Mouse (Mus musculus) T-helper 1 cell (primary cell): ENCODE data around the gene Kcnrg.
"Not testable (repeated sequence)": the region's sequence is repeated elsewhere in the genome, so short reads cannot be mapped to it uniquely, and the experiment has no call there.

Source experiments
- in situ Hi-C: fragments of 300-600 bp; cut with MboI, MseI; formaldehyde crosslinking; loops from one replicate; pipeline ENCODE4 v1.15.1; 2025; ENCODE audit warnings: high pct_unique_total_duplicates

The Kcnrg gene

DNA sequence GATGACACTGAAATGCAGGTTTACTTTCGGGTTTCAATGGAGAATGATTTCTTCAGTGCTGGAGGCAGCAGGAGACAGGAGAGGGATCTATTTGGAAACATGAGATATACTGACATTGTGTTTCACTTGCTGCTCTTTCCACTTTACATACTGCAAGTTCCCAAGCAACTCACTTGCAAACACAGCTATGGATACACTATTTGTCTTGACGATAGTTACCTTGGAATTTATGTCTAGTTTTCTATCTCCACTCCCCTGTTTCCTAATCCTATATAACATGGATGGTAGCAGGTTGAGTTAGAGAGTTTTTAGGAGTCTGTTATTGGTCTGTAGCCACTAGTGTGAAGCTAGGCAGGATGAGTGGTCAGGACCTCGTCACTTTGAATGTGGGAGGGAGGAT, at the start of gene Kcnrg:
Gene Kcnrg, plus strand, starts transcription at position 301 of the 400 bp plus-strand sequence.
- in situ Hi-C loops = no loop called here

DNA sequence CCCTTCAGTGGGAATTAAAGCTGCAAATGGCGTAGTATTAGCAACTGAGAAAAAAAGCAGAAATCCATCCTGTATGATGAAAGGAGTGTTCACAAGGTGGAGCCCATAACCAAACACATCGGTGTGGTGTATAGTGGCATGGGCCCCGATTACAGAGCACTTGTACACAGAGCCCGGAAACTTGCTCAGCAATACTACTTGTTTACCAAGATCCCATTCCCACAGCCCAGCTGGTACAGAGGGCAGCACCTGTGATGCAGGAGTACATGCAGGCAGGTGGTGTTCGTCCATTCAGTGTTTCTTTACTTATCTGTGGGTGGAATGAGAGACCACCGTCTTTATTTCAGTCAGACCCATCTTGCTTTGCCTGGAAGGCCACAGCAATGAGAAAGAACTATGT, 48.4 kb upstream of the Kcnrg start:
- in situ Hi-C loops = no loop called here

DNA sequence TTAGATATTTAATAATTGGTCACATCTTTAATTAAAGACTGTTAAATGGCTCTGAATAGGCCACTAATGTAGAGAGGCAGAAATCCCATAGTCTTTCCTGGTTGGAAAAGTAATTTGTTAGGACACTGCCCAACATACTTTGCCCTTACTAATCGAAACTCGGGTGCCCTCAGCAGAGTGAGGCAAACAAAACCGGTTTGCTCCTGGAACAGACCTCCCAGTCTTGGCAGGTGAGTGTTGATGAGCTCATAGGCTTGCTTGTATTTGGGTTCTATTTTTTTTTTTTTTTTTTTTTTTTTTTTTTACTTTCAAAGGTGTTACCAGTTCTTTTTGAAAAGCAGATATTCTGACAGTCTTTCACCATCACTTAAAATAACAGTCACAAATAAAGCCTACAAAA, 47.4 kb upstream of the Kcnrg start:
- in situ Hi-C loops = no loop called here

DNA sequence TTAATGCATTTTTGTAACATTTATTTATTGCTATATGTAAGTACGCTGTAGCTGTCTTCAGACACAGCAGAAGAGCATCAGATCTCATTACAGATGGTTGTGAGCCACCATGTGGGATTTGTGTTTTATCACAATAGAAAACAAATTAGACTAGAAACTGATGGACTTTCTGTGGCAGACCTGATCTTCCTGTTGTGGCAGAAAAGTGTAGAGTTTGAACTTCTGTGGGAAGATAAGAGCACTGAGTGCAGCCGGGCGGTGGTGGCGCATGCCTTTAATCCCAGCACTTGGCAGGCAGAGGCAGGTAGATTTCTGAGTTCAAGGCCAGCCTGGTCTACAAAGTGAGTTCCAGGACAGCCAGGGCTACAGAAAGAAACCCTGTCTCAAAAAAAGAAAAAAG, 41.0 kb upstream of the Kcnrg start:
- in situ Hi-C loops = loop anchor here (5.0 kb wide), 1 partner anchor 886 kb away; no protein-coding TSS in a partner anchor

DNA sequence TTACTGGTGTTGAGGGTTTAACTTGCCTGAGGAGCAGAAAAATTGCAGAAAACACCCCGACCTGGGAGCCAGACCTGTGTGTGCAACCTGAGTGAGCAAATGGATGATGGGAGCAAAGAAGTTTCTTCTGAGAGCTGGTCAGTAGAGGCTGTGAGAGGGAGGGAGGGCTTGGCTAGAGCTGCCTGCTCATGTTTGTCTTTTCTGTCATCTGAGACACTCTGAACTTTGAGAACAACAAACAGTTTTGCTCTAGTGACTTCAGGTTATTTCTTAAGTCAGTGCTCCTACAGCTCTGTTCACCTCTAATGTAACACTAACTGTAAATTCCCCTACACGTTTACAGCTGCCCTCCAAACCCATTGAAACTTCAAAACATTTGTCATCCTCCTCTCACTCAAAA, 37.9 kb upstream of the Kcnrg start:
- in situ Hi-C loops = loop anchor here (5.0 kb wide), 1 partner anchor 883 kb away; no protein-coding TSS in a partner anchor

DNA sequence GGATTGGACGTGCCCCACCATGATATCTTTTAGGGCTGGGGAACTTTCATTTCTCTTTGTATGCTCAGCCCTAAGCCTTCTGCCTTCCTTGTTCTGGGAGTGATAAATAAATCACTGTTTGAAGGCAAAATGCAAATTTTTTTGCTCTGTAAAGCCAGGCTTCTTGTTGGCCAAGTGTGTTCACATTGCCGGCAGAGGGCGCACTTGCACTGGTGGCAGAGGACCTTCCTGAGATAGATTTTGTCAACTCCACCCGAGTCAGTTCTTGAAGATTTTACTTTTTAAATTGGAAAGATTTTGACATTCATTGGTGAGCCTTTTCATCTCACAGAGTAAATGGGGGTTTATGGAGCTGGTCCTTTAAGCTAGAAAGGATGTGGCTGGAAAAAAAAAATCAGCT, 35.9 kb upstream of the Kcnrg start:
- in situ Hi-C loops = loop anchor here (10.0 kb wide), 1 partner anchor 673 kb away; no protein-coding TSS in a partner anchor

DNA sequence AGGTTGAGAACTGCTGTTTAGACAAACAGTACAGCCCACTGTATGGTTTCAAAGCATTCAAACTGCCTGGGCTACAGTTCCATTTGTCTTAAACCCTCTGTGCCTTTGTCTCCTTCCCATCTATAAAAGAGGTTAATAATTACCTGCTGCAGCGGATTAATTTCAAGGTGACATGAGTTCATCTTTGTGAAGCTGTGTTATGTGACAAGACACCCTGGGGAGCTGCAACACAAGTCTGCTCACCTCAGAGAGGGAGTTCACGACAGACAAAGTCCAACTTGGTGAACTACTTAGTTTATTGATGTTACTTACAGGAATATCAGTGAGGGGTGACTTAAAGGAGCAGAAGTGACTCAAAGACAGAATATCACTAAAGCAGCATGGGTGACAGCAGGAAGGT, 35.1 kb upstream of the Kcnrg start:
- in situ Hi-C loops = loop anchor here (10.0 kb wide), 1 partner anchor 673 kb away; no protein-coding TSS in a partner anchor

DNA sequence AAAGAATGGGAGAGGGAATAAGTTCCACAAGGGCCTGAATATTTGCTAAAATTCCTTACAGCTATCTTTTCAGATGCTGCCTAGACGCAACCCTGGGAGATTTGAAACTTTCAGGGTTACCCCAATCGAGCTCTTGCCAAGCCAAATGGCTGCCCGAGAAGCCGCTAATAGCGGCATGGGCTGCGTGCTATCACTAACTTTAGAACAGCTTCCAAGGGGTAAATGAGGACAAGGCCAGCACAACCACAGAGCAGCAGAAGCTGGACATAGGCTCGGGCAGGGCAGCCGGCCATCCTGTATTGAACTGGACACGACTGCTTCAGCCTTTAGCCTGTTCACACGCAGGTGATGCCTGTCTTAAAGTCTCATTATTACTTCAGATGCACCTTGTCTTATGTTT, 32.2 kb upstream of the Kcnrg start:
- in situ Hi-C loops = loop anchor here (10.0 kb wide), 1 partner anchor 670 kb away; no protein-coding TSS in a partner anchor

DNA sequence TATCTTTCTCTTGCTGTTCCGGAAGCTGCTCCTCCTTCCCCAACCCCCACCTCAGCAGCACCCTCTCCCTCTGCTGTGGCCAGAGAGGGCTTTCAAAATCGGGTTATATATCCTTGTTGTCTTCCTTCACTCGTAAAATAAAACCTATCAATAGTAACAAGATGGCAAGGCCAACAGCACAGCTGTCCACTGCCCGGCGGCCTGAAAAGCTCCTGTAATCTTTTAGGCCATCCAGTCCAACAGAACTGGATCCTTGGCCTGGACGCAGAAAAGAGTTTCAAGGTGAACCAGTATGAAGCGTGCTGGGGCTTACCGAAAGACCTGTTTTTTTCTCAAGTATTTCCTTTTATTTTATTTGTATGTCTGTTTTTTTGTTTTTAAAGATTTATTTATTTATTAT, 31.3 kb upstream of the Kcnrg start:
- in situ Hi-C loops = loop anchor here (10.0 kb wide), 1 partner anchor 669 kb away; no protein-coding TSS in a partner anchor

DNA sequence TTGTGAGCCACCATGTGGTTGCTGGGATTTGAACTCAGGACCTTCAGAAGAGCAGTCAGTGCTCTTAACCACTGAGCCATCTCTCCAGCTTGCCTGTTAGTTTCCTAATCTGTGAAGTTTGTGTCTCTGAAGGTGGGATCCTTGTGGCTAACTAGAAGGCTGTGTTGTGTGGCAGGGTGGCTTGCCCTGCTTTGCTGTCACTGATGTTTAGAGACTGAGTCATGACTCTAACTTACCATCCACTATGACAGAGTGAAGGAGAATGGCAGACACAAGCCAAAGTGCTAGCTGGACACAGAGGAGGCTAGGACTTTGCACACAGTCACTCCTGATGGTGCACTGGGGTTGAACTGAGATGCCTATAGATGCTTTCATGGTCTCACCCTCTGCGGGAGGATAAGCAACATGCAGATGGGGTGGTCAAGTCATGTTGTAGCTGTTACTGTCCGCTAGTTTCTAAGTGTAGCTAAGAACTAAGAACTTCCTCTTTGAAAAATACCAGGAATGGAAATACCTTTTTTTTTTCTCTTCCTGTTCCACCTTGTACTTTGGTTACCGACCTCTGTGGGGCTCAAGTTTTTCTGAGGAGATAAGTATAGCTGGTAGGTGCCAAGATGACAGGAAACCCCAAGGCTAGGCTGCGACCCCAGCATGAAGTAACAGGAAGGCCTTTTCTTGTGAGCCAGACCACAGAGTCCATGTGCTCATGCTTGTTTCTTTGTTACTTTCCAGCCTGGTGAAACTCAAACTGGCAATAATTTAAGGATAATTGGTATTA, 17.8 kb upstream of the Kcnrg start:
- in situ Hi-C loops = no loop called here

DNA sequence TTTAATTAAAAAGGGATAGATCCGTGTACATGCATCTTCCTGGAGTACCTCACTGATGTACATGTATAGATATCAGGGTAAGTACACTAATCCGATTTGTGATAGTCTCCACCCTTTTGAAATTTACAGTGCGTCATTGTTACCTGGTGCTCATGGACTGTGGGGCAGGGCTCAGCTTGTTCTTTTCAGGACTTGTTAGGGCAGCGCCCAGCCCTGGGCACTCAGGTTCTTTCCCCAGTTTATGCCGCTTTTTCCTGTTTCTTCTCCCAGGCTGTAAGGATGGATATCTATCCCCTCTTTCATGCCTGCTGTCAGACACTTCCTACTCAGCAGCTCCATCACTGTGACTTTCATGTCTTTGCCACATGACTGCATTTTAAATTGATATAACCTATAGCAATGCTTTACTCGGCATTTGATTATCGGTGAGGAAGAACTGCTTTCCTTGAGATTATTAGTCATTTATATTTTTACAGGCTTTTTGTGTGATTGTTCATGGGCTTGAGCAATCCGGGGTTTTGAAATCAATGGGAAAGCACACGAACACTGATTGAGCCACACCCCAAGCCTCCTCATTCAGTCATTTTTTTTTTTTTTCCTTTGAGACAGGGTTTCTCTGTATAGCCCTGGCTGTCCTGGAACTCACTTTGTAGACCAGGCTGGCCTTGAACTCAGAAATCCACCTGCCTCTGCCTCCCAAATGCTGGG, 10.4 kb upstream of the Kcnrg start:
- in situ Hi-C loops = no loop called here

DNA sequence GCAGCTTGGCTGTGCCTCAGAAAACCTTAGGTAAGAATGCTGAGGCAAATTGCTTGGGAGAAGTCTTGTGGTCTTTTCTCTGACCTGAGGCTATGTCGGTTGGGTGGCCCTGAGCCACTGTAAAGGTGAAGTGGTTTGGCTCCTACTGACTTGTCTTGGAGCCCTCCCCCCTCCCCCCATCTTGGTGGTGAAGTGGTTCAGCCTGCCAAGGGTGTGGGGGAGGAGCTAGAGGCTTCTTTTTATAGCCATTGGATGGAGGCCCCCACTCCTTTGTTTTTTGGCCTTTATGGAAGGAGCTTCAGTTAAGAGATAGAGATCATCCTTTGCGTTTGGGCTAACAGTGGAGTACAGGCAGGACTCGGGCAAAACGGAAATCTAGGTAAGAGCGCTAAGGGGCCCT, 9.3 kb upstream of the Kcnrg start, which contains the start of gene Trim13:
Gene Trim13, plus strand, starts transcription at position 280 of the 400 bp plus-strand sequence.
- in situ Hi-C loops = no loop called here

DNA sequence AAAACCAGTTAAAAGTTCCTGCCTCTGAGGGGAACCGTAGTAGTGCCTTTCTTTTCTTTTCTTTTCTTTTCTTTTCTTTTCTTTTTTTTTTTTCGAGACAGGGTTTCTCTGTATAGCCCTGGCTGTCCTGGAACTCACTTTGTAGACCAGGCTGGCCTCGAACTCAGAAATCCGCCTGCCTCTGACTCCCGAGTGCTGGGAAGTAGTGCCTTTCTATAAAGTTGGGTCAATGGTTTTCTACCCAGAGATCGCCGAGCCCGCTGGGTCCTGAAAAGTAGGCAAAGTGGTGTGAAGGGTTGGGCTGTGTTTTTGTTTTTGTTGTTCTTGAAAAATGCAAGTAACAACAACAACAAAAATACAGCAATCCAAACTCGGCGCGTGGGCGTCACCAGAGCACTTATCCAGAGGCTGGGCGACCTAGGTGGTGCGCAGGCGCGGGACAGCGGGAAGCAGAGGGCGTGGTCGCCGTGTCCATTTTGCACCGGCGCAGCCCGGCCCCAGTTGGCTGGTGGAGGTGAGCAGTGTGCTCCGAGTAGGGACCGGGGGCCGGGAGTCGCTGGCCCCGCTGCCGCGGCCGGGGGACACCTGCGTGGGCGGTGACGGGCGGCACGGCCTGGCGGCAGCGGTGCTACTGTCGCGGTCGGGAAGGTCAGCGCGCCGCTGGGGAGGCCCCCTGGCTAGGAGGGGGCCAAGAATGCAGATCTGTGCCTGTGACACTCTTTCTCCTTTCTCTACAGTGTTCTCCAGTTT, 8.0 kb upstream of the Kcnrg start:
- in situ Hi-C loops = no loop called here

DNA sequence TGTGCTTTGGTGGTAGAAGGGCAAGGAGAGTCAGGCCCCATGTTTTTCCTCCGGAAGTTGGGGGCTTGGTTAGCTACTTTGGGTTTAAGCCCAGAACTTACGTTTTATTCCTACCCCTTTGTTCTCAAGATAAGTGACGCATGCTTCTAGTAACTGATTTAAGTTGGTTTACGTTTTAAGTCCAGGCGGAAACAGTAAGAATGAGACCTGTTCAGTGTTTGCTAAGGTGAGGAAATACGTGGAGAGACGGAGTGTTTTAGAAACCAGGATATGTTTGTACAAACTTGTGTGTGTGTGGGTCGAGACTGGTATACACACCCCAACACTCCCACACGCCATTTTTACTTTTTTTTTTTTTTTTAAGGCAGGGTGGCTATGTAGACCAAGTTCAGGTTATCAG, 5.9 kb upstream of the Kcnrg start:
- in situ Hi-C loops = no loop called here

DNA sequence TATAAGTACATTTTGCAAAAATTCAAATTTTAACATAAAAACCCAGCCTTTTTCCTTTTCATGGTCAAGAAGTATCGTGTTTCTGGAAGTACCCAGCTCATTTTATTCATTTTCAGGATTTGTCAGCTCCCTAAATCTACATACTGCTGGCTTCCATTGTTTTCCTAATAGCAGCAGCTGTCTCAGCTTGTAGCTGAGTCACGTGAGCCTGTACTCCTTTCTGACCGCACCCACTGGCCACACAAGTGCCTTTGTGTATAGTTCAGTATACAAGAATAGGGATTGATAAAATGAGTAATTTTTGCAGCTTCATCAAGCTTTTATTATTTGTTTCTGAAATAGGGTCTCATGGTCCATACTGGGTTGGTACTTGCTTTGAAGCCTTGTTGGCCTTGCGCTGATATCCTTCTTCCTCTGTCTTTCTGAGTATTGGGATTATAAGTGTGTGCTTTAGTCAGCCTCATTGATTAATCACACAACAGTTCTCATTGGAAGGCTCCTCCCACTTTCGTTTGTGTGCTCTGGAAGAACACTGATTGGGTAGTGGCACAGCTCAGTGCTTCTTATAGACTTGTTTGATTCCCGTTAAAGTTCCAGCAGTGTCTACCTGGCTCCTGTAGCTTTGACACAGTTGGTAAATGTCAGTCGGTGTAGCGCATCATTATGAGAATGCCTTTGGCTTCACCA, 4.0 kb upstream of the Kcnrg start:
- in situ Hi-C loops = no loop called here

DNA sequence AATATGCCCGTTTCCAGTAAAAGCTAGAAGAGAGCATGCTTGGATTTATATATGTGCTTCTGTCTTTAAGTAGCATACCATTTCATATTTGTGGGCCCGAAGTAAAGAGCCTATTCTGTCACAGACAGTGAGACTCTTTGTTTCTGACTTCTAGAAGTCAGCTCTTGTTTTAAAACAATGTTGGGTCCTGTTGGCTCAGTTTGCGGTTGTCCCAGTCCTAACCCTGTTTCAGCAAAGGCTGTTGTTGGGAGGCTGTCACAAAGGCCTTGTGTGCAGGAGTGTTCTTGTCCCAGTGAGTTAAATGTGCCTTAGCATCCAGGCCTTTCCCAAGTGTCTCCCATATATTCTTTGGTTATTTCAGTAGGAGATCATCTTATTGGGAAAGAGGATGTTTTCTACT, 3.2 kb upstream of the Kcnrg start:
- in situ Hi-C loops = no loop called here

DNA sequence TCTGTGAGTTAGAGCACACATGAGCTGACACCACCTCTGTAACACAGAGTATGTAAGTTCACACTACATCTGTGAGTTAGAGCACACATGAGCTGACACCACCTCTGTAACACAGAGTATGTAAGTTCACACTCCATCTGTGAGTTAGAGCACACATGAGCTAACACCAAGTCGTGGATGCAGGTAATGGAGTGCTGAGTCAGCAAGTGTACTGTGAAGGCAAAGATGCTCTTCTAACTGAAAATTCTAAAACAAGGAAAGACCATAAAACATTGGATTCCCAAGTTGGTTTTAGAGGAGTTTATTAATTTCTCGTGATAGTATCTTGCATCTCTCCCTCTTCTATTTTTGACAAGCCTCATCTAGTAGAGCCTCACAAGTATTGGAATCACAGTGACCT, 1.2 kb upstream of the Kcnrg start:
- in situ Hi-C loops = not testable (repeated sequence)

DNA sequence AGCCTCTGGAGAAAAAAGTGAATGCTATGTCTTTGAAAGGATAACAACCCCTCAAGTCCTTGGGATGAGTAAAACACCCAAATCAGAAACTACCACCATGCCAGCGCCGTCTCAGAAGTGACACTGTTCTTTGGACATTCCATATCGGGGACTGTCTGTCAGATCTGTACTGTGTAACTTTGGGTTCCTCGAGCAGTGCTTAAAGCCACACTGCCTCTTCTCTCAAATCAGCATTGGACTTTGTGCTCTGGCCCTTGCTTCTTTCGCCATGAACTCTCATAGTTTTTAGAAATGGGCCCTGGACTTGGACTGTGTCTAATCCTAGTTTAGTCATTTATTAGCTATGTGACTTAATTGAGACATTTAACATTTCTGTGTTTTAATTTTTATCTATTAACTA, 4.5 kb downstream of the Kcnrg start:
- in situ Hi-C loops = loop anchor here (5.0 to 10.0 kb wide), 2 partner anchors 96 to 517 kb away; no protein-coding TSS in a partner anchor

DNA sequence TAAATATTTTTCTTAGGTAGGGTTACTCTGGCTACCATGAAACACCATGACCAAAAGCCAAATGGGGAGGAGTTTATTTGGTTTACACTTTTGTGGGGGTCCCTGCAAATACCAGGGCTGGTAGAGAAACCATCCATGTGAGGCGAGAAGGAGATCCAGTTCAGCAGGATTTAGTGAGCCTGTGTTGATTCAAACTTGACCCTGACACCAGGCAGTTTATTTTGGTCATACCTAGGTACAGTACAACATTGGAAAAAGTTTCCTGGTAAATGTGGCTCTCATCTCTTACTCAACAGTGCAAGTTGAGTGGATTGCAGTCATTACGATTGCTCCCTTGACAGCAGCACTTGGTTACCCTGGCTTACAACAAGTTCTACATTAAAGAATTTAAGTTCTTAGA, 6.1 kb downstream of the Kcnrg start:
- in situ Hi-C loops = loop anchor here (5.0 to 10.0 kb wide), 2 partner anchors 94 to 519 kb away; no protein-coding TSS in a partner anchor

DNA sequence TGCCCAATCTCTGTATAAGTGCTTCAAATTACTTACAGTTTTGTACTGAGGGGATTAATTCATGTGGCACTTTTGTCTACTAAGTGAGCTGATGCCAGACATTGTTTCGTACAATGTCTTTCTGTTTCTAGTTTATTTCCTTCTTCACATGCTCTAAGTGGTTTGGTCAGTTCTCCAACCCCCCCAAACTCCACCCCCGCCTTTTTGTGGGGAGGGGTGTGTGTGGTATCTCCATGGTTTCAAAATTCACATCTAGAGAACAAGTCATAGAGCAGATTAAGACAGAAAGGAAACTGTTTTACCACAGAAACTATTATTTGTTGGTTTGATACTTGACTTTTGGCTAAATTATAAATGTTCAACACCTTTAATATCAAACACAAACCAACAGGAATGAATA, 13.1 kb downstream of the Kcnrg start:
- in situ Hi-C loops = no loop called here

DNA sequence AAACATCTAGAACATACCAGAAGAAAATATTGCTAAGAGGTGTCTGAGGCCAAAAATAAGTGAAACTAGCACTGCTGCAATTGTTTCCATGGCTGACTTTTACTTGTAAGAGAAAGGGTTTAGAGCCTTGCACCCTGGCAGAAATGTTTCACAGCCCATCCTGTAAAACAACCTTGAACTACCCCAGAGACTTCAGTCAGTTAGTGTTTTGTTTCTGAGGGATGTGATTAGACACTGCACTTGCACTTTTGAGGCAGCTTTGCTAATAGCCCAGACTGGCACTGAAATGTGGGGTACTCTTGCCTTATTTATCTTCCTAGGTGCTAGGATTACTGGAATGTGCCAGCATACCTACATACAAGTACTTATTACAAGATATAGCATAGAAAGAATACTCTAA, 28.7 kb downstream of the Kcnrg start:
- in situ Hi-C loops = no loop called here
